Mouse (Mus musculus): Measurements from ENCODE around the gene Tmem186.

Gene Tmem186

GRCm38 (mm10) chr16:8637217-8638051, at the start of gene Tmem186, which contains the start of gene Pmm2:
Tmem186 (minus strand) TSS chr16:8637712.
Pmm2 (plus strand) TSS chr16:8637674.
- DNase-seq (ENCODE audit: low read depth, low spot score), result peak; percentile 96

- DNase-seq (ENCODE audit: low read depth, low spot score), result no peak
Measured at GRCm38 (mm10) chr16:8686871-8687535, 49.5 kb upstream of the Tmem186 start.

GRCm38 (mm10) chr16:8686121-8686870, 48.8 kb upstream of the Tmem186 start:
- peak; percentile 83 for DNase-seq (ENCODE audit: low read depth, low spot score)

GRCm38 (mm10) chr16:8685087-8685486, 47.6 kb upstream of the Tmem186 start:
- DNase-seq (ENCODE audit: low read depth, low spot score), result no peak

- DNase-seq (ENCODE audit: low read depth, low spot score), result no peak
Measured at GRCm38 (mm10) chr16:8680470-8680869, 43.0 kb upstream of the Tmem186 start, which contains the start of gene Gm5767. Gm5767 (plus strand) TSS chr16:8680770.

GRCm38 (mm10) chr16:8679780-8680179, 42.3 kb upstream of the Tmem186 start:
- DNase-seq (ENCODE audit: low read depth, low spot score), result no peak

GRCm38 (mm10) chr16:8678676-8679075, 41.2 kb upstream of the Tmem186 start:
- DNase-seq (ENCODE audit: low read depth, low spot score), result no peak

GRCm38 (mm10) chr16:8678035-8678434, 40.5 kb upstream of the Tmem186 start:
- DNase-seq (ENCODE audit: low read depth, low spot score), result no peak

- DNase-seq (ENCODE audit: low read depth, low spot score), result peak; percentile 74
Measured at GRCm38 (mm10) chr16:8676800-8677199, 39.3 kb upstream of the Tmem186 start.

GRCm38 (mm10) chr16:8676228-8676627, 38.7 kb upstream of the Tmem186 start:
- DNase-seq (ENCODE audit: low read depth, low spot score), result no peak

GRCm38 (mm10) chr16:8675559-8675958, 38.0 kb upstream of the Tmem186 start:
- no peak for DNase-seq (ENCODE audit: low read depth, low spot score)

- DNase-seq (ENCODE audit: low read depth, low spot score), result peak; percentile 88
Measured at GRCm38 (mm10) chr16:8674165-8674564, 36.7 kb upstream of the Tmem186 start.

- no peak for DNase-seq (ENCODE audit: low read depth, low spot score)
Measured at GRCm38 (mm10) chr16:8673343-8673742, 35.8 kb upstream of the Tmem186 start.

GRCm38 (mm10) chr16:8672811-8673210, 35.3 kb upstream of the Tmem186 start:
- DNase-seq (ENCODE audit: low read depth, low spot score), result no peak

- DNase-seq (ENCODE audit: low read depth, low spot score), result no peak
Measured at GRCm38 (mm10) chr16:8672350-8672687, 34.8 kb upstream of the Tmem186 start.

- DNase-seq (ENCODE audit: low read depth, low spot score), result peak; percentile 97
Measured at GRCm38 (mm10) chr16:8671551-8672349, 34.2 kb upstream of the Tmem186 start, which contains the start of gene Carhsp1. Carhsp1 (minus strand) TSS chr16:8672155.

GRCm38 (mm10) chr16:8670041-8671035, 32.8 kb upstream of the Tmem186 start:
- peak; percentile 73 for DNase-seq (ENCODE audit: low read depth, low spot score)

GRCm38 (mm10) chr16:8669432-8669831, 31.9 kb upstream of the Tmem186 start:
- DNase-seq (ENCODE audit: low read depth, low spot score), result no peak

GRCm38 (mm10) chr16:8668386-8668785, 30.9 kb upstream of the Tmem186 start:
- no peak for DNase-seq (ENCODE audit: low read depth, low spot score)

GRCm38 (mm10) chr16:8667814-8668213, 30.3 kb upstream of the Tmem186 start:
- peak; percentile 61 for DNase-seq (ENCODE audit: low read depth, low spot score)
